Comparison of ENCODE assay signal across 8 mouse cellular contexts in the genomic region with DNA sequence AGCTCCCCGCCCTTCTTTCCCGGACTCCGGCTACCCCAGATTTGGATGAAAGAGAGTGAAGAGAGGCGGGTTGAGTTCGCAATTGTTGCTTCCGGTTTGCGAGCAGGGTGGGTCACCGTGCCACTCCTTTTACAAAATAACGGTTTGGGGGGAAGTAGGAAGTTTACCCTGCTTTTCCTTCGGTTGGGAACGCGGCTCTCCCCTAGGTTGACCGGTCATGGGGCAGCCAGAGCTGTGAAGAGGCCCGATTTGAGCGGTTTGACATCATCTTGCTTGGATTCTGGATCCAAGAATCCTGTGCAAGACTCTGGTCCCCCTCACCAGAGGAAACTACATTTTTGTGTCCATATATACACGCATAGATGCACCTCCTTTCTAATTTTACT. TPM values are rescaled to one million over a fixed set of nuclear protein-coding genes. Genes with fewer than 3 reads are reported as not detected.
A peak's percentile ranks its signal among the peaks of the same experiment; 100 is the strongest.
DNase-seq lines count a peak whose midpoint lies in the region; ATAC-seq and TF ChIP-seq lines count a peak whose summit lies in the region.

No protein-coding gene starts in this region.

- under 1% methylated on average over 16 of the region's 16 CpGs for WGBS in heart, embryonic 12.5 days
- WGBS in hindbrain, embryonic 10.5 days = under 1% methylated on average over 16 of the region's 16 CpGs
- 0% methylated on average over 16 of the region's 16 CpGs for WGBS in macrophage (ENCODE audit: missing documents)

- peak overlapping the region; percentile 63 for H3K9ac ChIP-seq in heart, embryonic 12.5 days

- peaks cover 18% of the 10 kb centered on the region for H3K4me1 ChIP-seq in heart, embryonic 12.5 days (replicated peaks)
- peaks cover 36% of the 10 kb centered on the region for H3K4me1 ChIP-seq in hindbrain, embryonic 10.5 days (replicated peaks)

- no peaks in the 10 kb centered on the region for H3K27me3 ChIP-seq in heart, embryonic 12.5 days (replicated peaks)
- H3K27me3 ChIP-seq in Patski = no peaks in the 10 kb centered on the region
- no peaks in the 10 kb centered on the region for H3K27me3 ChIP-seq in hindbrain, embryonic 10.5 days (ENCODE audit: insufficient read depth, poor library complexity, severe bottlenecking)

- no peaks in the 10 kb centered on the region for H3K36me3 ChIP-seq in heart, embryonic 12.5 days
- no peaks in the 10 kb centered on the region for H3K36me3 ChIP-seq in hindbrain, embryonic 10.5 days
- H3K36me3 ChIP-seq in macrophage (ENCODE audit: inconsistent target) = no peaks in the 10 kb centered on the region

- peak overlapping the region; percentile 94 for H3K4me3 ChIP-seq in heart, embryonic 12.5 days
- H3K4me3 ChIP-seq in hindbrain, embryonic 10.5 days = peak overlapping the region; percentile 88
- H3K4me3 ChIP-seq in macrophage (ENCODE audit: inconsistent target) = peak overlapping the region; percentile 53

- H3K4me2 ChIP-seq in heart, embryonic 12.5 days = peak overlapping the region; percentile 82

- intact Hi-C loops in gastrocnemius, postnatal 36 days (cut with DNase I) = loop anchor here (5.0 kb wide), 2 partner anchors 121 to 346 kb away; no protein-coding TSS in a partner anchor

- POLR2A ChIA-PET in Patski (lab: Charles Lee) = interaction anchor here (0.6 kb wide), 1 partner anchor 120 kb away, joined by 3 read pairs; no protein-coding TSS in a partner anchor

- no peak for TF ChIP-seq CTCF in Patski (IDR thresholded peaks at IDR 0.05)

- H3K27ac ChIP-seq in heart, embryonic 12.5 days (ENCODE audit: poor library complexity, severe bottlenecking) = peak overlapping the region; percentile 36; the same call in 1 of the 2 replicates
- H3K27ac ChIP-seq in hindbrain, embryonic 10.5 days = peak overlapping the region; percentile 86
- peak overlapping the region; percentile 31; the same call in 1 of the 2 replicates for H3K27ac ChIP-seq in macrophage

- peak; percentile 54 for ATAC-seq in heart, embryonic 12.5 days (ENCODE audit: insufficient number of reproducible peaks, low FRiP score)
- peak; percentile 26 for ATAC-seq in Patski

- CTCF ChIA-PET in Patski (lab: Charles Lee) = interaction anchor here (1.4 to 5.3 kb wide), 4 partner anchors 121 to 413 kb away, joined by 4 to 50 read pairs (median 16); no protein-coding TSS in a partner anchor

- H3K79me2 ChIP-seq in macrophage (ENCODE audit: inconsistent target) = peaks cover 9% of the 10 kb centered on the region; the same call in 1 of the 2 replicates

- DNase-seq in heart, adult 18-20 months = no peak
- DNase-seq in Patski (ENCODE audit: low read depth, low spot score) = no peak
- no peak for DNase-seq in hindbrain, embryonic 10.5 days (ENCODE audit: low spot score)
- DNase-seq in gastrocnemius, postnatal 36 days = no peak
- no peak for DNase-seq in adrenal gland, adult 18-20 months (ENCODE audit: low spot score in 2 of 2)
- no peak for DNase-seq in spleen, postnatal 36 days (ENCODE audit: low spot score in 2 of 2)

- H3K9me3 ChIP-seq in heart, embryonic 12.5 days (replicated peaks) = no peaks in the 10 kb centered on the region
- H3K9me3 ChIP-seq in hindbrain, embryonic 10.5 days = no peaks in the 10 kb centered on the region

- in situ Hi-C loops in Patski (cut with MboI; ENCODE audit: low pct_unique_long_range_greater_than_20kb) = loop anchor here (5.0 to 10.0 kb wide), 2 partner anchors 346 to 1581 kb away; no protein-coding TSS in a partner anchor

RNA-seq across cellular contexts. Expression of a gene that starts 0.4 kb away (rescaled TPM):
- 8.2 and 8.7 TPM in 2 replicates for polyA plus RNA-seq in heart, embryonic 12.5 days (2016; fragmentation: Nextera tagmentation; extraction: Ambion mirVana)
- 10 to 100 TPM; 40.0 to 41.8 TPM for total RNA-seq in heart, adult 18-20 months (2021)
- 68.6 TPM for polyA plus RNA-seq in Patski (2021)
- polyA plus RNA-seq in hindbrain, embryonic 10.5 days (2016; fragmentation: Nextera tagmentation; extraction: Ambion mirVana) = 6.7 and 7.3 TPM in 2 replicates
- 10 to 100 TPM; 27.6 to 95.2 (median 55.0) TPM for total RNA-seq in macrophage (2018; cell fraction: chromatin; rRNA removed)
- total RNA-seq in macrophage (2018; cell fraction: cytosol; rRNA removed) = 10 to 100 TPM in 15 of 26 experiments, 1 to 10 TPM in 11; 6.1 to 21.3 (median 11.4) TPM
- 10 to 100 TPM; 17.8 to 79.4 (median 34.3) TPM for total RNA-seq in macrophage (2018; cell fraction: nucleus; rRNA removed)
- polyA plus RNA-seq in macrophage (2018) = 8.1 to 13.1 TPM (median 13.0 TPM) in 3 replicates
- total RNA-seq in gastrocnemius, postnatal 36 days (2021) = 10 to 100 TPM; 22.5 to 23.6 TPM
- 10 to 100 TPM; 19.6 to 25.0 TPM for total RNA-seq in adrenal gland, adult 18-20 months (2021)

Comparison
In these comparisons a context has a peak if more than half of its experiments do, and no peak if none do; other contexts are left out.
1. H3K27ac ChIP-seq: peak in every context shown above with its lines; median percentile 86 in hindbrain, embryonic 10.5 days; 36 in heart, embryonic 12.5 days; 31 in macrophage.